Comparison of ENCODE assay signal across 16 mouse cellular contexts in genomic region chr15:80147090-80147489, GRCm38 (mm10).
"Had no signal": no experiment of that assay in that cellular context is flagged by ENCODE, and none has a peak within 500 bp of the region (broad histone marks: within the 10 kb centered on the region; RNA-seq: fewer than 3 reads in every experiment).

No protein-coding gene starts in this region.

- ATAC-seq: intestine, embryonic 15.5 days; midbrain, embryonic 16.5 days had no signal

- DNase-seq: kidney, adult 18-20 months; kidney, postnatal 10 days; kidney, postnatal 4 days; lung, embryonic 14.5 days; lung, postnatal 10 days; lung, postnatal 4 days; retina, postnatal 1 day; right cerebral cortex, postnatal 4 days; spleen, adult 18-20 months; thymus, postnatal 4 days had no signal

- H3K4me2 ChIP-seq: intestine, embryonic 15.5 days; liver, embryonic 15.5 days; lung, embryonic 14.5 days; neural tube, embryonic 13.5 days had no signal

- H3K9me3 ChIP-seq: intestine, embryonic 15.5 days; megakaryocyte, embryonic 14.5 days had no signal

- H3K27ac ChIP-seq: intestine, embryonic 15.5 days; layer of hippocampus, adult 2 months; liver, embryonic 15.5 days; neural tube, embryonic 13.5 days had no signal

- H3K9ac ChIP-seq: intestine, embryonic 15.5 days; liver, embryonic 15.5 days; lung, embryonic 14.5 days; neural tube, embryonic 13.5 days had no signal

- H3K4me3 ChIP-seq: intestine, embryonic 15.5 days; layer of hippocampus, adult 2 months; liver, embryonic 15.5 days; megakaryocyte, embryonic 14.5 days; neural tube, embryonic 13.5 days had no signal

- H3K27me3 ChIP-seq: intestine, embryonic 15.5 days; liver, embryonic 15.5 days; megakaryocyte, embryonic 14.5 days; neural tube, embryonic 13.5 days had no signal
